In the genomic region with DNA sequence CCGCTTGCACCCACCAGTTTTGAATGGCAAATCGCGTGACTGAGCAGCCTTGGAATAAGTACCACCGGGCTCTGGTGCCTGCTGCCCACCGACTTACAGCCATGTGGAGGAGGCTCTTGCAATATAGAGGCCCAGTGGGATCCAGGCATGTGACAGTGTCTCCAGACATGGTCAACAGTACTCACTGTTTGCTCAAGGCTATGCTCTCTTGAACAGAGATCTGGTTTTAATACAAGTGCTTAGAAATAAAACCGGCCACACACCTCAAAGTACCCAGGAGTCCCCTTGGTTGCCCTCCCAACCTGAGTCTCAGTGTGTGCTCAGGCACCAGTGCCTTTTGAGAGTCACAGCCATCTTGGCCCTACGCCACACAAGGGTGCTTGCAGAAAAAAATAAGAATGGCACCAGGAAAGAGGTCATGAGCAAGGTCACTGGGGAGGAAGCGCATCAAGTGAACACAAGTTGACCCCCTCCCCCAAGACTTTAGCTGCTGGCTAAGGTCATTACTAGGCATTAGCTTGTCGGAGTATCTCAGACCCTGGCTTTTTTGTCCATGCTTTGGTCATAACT, we compare ENCODE assay signal across 8 mouse cellular contexts. TPM values are rescaled to one million over a fixed set of nuclear protein-coding genes. Genes with fewer than 3 reads are reported as not detected.
DNase-seq lines count a peak whose midpoint lies in the region; ATAC-seq and TF ChIP-seq lines count a peak whose summit lies in the region.

A gene (minus strand): TSS at position 142 of the 570 bp plus-strand sequence.

- peak within 1 kb of the TSS in 1 of 2 experiments; percentile 27; a peak in 2 of 4 replicates for H3K4me3 ChIP-seq in MEL (ENCODE audit: control insufficient read depth in 1 of 2, insufficient read depth in 1 of 2, low read depth in 2 of 2, low read length in 2 of 2)
- peak within 1 kb of the TSS; percentile 73 for H3K4me3 ChIP-seq in forebrain, embryonic 11.5 days (ENCODE audit: low read depth, low read length)
- H3K4me3 ChIP-seq in limb, embryonic 11.5 days (ENCODE audit: low read depth, low read length), result peak within 1 kb of the TSS; percentile 51
- H3K4me3 ChIP-seq in olfactory bulb, adult 2 months (ENCODE audit: insufficient read depth, low read depth, low read length), result peak within 1 kb of the TSS; percentile 77

- H3K27me3 ChIP-seq in MEL (ENCODE audit: control insufficient read depth in 1 of 2, insufficient read depth in 2 of 2, low read length in 2 of 2), result peaks cover 0 to 10% of the 10 kb centered on the region in 2 experiments; a peak in 3 of 4 replicates
- H3K27me3 ChIP-seq in forebrain, embryonic 11.5 days (ENCODE audit: control insufficient read depth, insufficient read depth, low read length), result peaks cover 29% of the 10 kb centered on the region
- peaks cover 23% of the 10 kb centered on the region for H3K27me3 ChIP-seq in limb, embryonic 11.5 days (ENCODE audit: control insufficient read depth, insufficient read depth, low read length)

- H3K4me1 ChIP-seq in MEL (ENCODE audit: control insufficient read depth in 1 of 2, insufficient read depth in 2 of 2, low read length in 2 of 2), result no peaks in the 10 kb centered on the region
- H3K4me1 ChIP-seq in forebrain, embryonic 11.5 days (replicated peaks; ENCODE audit: control insufficient read depth, insufficient read depth, low read length), result peaks cover 8% of the 10 kb centered on the region
- H3K4me1 ChIP-seq in limb, embryonic 11.5 days (ENCODE audit: control insufficient read depth, insufficient read depth, low read length), result 0 out of 2 replicates have a peak, but pooled peaks cover 3% of the 10 kb centered on the region
- H3K4me1 ChIP-seq in olfactory bulb, adult 2 months (ENCODE audit: control insufficient read depth, insufficient read depth, low read length), result peaks cover 45% of the 10 kb centered on the region

- TF ChIP-seq EP300 in MEL (IDR thresholded peaks at IDR 0.05; ENCODE audit: low read depth in 1 of 2, low read length in 2 of 2), result no peak

- no peak for TF ChIP-seq RAD21 in MEL (IDR thresholded peaks at IDR 0.05; ENCODE audit: low read depth, low read length)

- no peak for TF ChIP-seq CTCF in MEL (IDR thresholded peaks at IDR 0.05 in 2 of 3, conservative IDR thresholded peaks at IDR 0.05 in 1 of 3; ENCODE audit: control insufficient read depth in 1 of 3, insufficient read depth in 1 of 3, low read depth in 2 of 3, low read length in 3 of 3, poor library complexity in 1 of 3, severe bottlenecking in 1 of 3)
- no peak for TF ChIP-seq CTCF in olfactory bulb, adult 2 months (IDR thresholded peaks at IDR 0.05; ENCODE audit: insufficient read depth, low read depth, low read length)

- no peaks in the 10 kb centered on the region for H3K79me2 ChIP-seq in MEL (ENCODE audit: control insufficient read depth, insufficient read depth, low read length, poor library complexity)

- DNase-seq in cerebellum, adult 18-20 months, result peak; percentile 42 to 57
- DNase-seq in cerebellum, postnatal 10 days, result no peak
- DNase-seq in MEL (ENCODE audit: low read depth, low spot score), result peak; percentile 8
- no peak for DNase-seq in forebrain, embryonic 11.5 days (ENCODE audit: low spot score)
- DNase-seq in heart, postnatal 36 days, result no peak
- DNase-seq in limb, embryonic 11.5 days (ENCODE audit: low spot score), result no peak
- DNase-seq in T-cell, adult 2 months (ENCODE audit: low spot score), result no peak

- H3K27ac ChIP-seq in MEL (ENCODE audit: control insufficient read depth, low read depth, low read length), result no peak within 1 kb of the TSS
- no peak within 1 kb of the TSS for H3K27ac ChIP-seq in forebrain, embryonic 11.5 days (ENCODE audit: low read depth, low read length)
- H3K27ac ChIP-seq in limb, embryonic 11.5 days (replicated peaks; ENCODE audit: low read depth, low read length), result no peak within 1 kb of the TSS
- peak within 1 kb of the TSS; percentile 17 for H3K27ac ChIP-seq in olfactory bulb, adult 2 months (ENCODE audit: insufficient read depth, low read depth, low read length)

- H3K4me2 ChIP-seq in forebrain, embryonic 11.5 days (ENCODE audit: low read depth, low read length, severe bottlenecking), result peak within 1 kb of the TSS; percentile 97
- peak within 1 kb of the TSS; percentile 98 for H3K4me2 ChIP-seq in limb, embryonic 11.5 days (ENCODE audit: low read depth, severe bottlenecking)

- H3K36me3 ChIP-seq in MEL (ENCODE audit: control insufficient read depth in 1 of 2, insufficient read depth in 2 of 2, low read length in 2 of 2), result no peaks in the 10 kb centered on the region
- H3K36me3 ChIP-seq in forebrain, embryonic 11.5 days (ENCODE audit: control insufficient read depth, insufficient read depth, low read length), result no peaks in the 10 kb centered on the region
- H3K36me3 ChIP-seq in limb, embryonic 11.5 days (ENCODE audit: control insufficient read depth, insufficient read depth, low read length), result no peaks in the 10 kb centered on the region

- no peak; the same call in 1 of the 2 replicates for ATAC-seq in forebrain, embryonic 11.5 days (replicated peaks; ENCODE audit: low FRiP score)
- ATAC-seq in limb, embryonic 11.5 days (ENCODE audit: insufficient number of reproducible peaks, low FRiP score, low TSS enrichment, low read depth), result no peak

- WGBS in forebrain, embryonic 11.5 days, result 28% methylated on average over 9 of the region's 9 CpGs
- WGBS in limb, embryonic 11.5 days, result 26% methylated on average over 9 of the region's 9 CpGs
- WGBS in olfactory bulb, adult 2 months, result 35% methylated on average over 9 of the region's 9 CpGs

- H3K9me3 ChIP-seq in MEL (replicated peaks; ENCODE audit: insufficient read depth, low read length), result no peaks in the 10 kb centered on the region
- H3K9me3 ChIP-seq in forebrain, embryonic 11.5 days (ENCODE audit: control insufficient read depth, low read length), result no peaks in the 10 kb centered on the region
- no peaks in the 10 kb centered on the region for H3K9me3 ChIP-seq in limb, embryonic 11.5 days (ENCODE audit: control insufficient read depth, low read length)

- H3K9ac ChIP-seq in MEL (ENCODE audit: control insufficient read depth, low read depth, low read length, poor library complexity, severe bottlenecking), result peak within 1 kb of the TSS; percentile 25; the same call in 1 of the 2 replicates
- peak within 1 kb of the TSS; percentile 66 for H3K9ac ChIP-seq in forebrain, embryonic 11.5 days (ENCODE audit: low read length)
- H3K9ac ChIP-seq in limb, embryonic 11.5 days (ENCODE audit: low read length), result peak within 1 kb of the TSS; percentile 69

- no peak for TF ChIP-seq POLR2A in MEL (IDR thresholded peaks at IDR 0.05; ENCODE audit: control insufficient read depth in 1 of 2, insufficient read depth in 1 of 2, low read depth in 1 of 2, low read length in 2 of 2, poor library complexity in 1 of 2)
- no peak for TF ChIP-seq POLR2A in olfactory bulb, adult 2 months (IDR thresholded peaks at IDR 0.05; ENCODE audit: insufficient read depth, low read depth, low read length)

- intact Hi-C loops in heart, postnatal 36 days (cut with DNase I), result loop anchor here (2.0 kb wide), 1 partner anchor 18 kb away; no protein-coding TSS in a partner anchor

TF ChIP-seq in MEL, 35 proteins besides CTCF, POLR2A, EP300 and RAD21:
- TF ChIP-seq BHLHE40 (IDR thresholded peaks at IDR 0.05; ENCODE audit: borderline replicate concordance, low read depth, low read length), result no peak
- no peak for TF ChIP-seq ETS1 (IDR thresholded peaks at IDR 0.05; ENCODE audit: low read depth, low read length)
- no peak for TF ChIP-seq ZKSCAN1 (IDR thresholded peaks at IDR 0.05; ENCODE audit: low read depth, low read length)
- no peak for TF ChIP-seq MAFK (IDR thresholded peaks at IDR 0.05; ENCODE audit: borderline replicate concordance, low read depth, low read length)
- no peak for TF ChIP-seq MXI1 (IDR thresholded peaks at IDR 0.05; ENCODE audit: low read depth, low read length)
- no peak for TF ChIP-seq MAZ (IDR thresholded peaks at IDR 0.05; ENCODE audit: low read depth, low read length)
- TF ChIP-seq SIN3A (IDR thresholded peaks at IDR 0.05; ENCODE audit: low read length), result no peak
- no peak for TF ChIP-seq NRF1 (IDR thresholded peaks at IDR 0.05; ENCODE audit: insufficient read depth, low read depth, low read length, poor library complexity, severe bottlenecking)
- TF ChIP-seq UBTF (IDR thresholded peaks at IDR 0.05; ENCODE audit: borderline replicate concordance, insufficient read depth, low read depth, low read length), result no peak
- TF ChIP-seq E2F4 (IDR thresholded peaks at IDR 0.05; ENCODE audit: borderline replicate concordance, low read depth, low read length), result no peak
- TF ChIP-seq TCF12 (IDR thresholded peaks at IDR 0.05; ENCODE audit: low read depth, low read length), result no peak
- TF ChIP-seq USF2 (IDR thresholded peaks at IDR 0.05; ENCODE audit: borderline replicate concordance in 1 of 2, insufficient read depth in 1 of 2, low read depth in 1 of 2, low read length in 2 of 2), result no peak
- no peak for TF ChIP-seq CHD2 (IDR thresholded peaks at IDR 0.05; ENCODE audit: low read length)
- TF ChIP-seq POLR2AphosphoS2 (IDR thresholded peaks at IDR 0.05; ENCODE audit: low read length), result no peak
- no peak for TF ChIP-seq POLR2AphosphoS5 (IDR thresholded peaks at IDR 0.05; ENCODE audit: borderline replicate concordance, low read depth, low read length)
- no peak for TF ChIP-seq MEF2A (IDR thresholded peaks at IDR 0.05; ENCODE audit: extremely low read depth, insufficient replicate concordance, low read depth, low read length, poor library complexity, severe bottlenecking)
- TF ChIP-seq ZNF384 (IDR thresholded peaks at IDR 0.05; ENCODE audit: low read depth, low read length), result no peak

RNA-seq across cellular contexts. Expression of the gene that starts here (rescaled TPM):
- 0.03 and 0.19 TPM in 2 replicates for total RNA-seq in MEL (2012; rRNA removed)
- 1 to 10 TPM in 1 of 2 experiments, not detected in 1; 1.7 TPM for polyA plus RNA-seq in MEL (2012; ENCODE audit: insufficient read depth in 1 of 2, insufficient read length in 2 of 2, low read depth in 1 of 2, low replicate concordance in 2 of 2, missing spikeins in 1 of 2)
- 6.5 and 8.6 TPM in 2 replicates for polyA plus RNA-seq in forebrain, embryonic 11.5 days (2014; fragmentation: Nextera tagmentation; extraction: Ambion mirVana)
- total RNA-seq in heart, postnatal 36 days (2021), result 10 to 100 TPM; 23.4 to 25.3 TPM
- 2.8 and 4.0 TPM in 2 replicates for polyA plus RNA-seq in limb, embryonic 11.5 days (2014; fragmentation: Nextera tagmentation; extraction: Ambion mirVana)
- polyA plus RNA-seq in olfactory bulb, adult 2 months (2012; ENCODE audit: insufficient read depth, insufficient read length, low replicate concordance, missing spikeins), result 71.7 TPM in 1 of 2 replicates, not detected in the other

Comparison
In these comparisons a context has a peak if more than half of its experiments do, and no peak if none do; other contexts are left out.
1. RNA of the gene that starts here (total RNA-seq): 23.4 to 25.3 TPM in heart, postnatal 36 days; 0.03 to 0.19 TPM in MEL; every median in the first group is over 10 times any median in the second.
2. DNase-seq: peak in cerebellum, adult 18-20 months (2 of 2) and MEL (single experiment); none in cerebellum, postnatal 10 days (0 of 2), forebrain, embryonic 11.5 days (single experiment), heart, postnatal 36 days (0 of 2), limb, embryonic 11.5 days (single experiment) and T-cell, adult 2 months (single experiment).
3. Peak in every context shown above with its lines, with median percentiles within 50 percentile points of each other: H3K9ac ChIP-seq.